Mouse (Mus musculus): ENCODE measurements around the gene Runx3.

- no peak for TF ChIP-seq CTCF (IDR thresholded peaks at IDR 0.05; ENCODE audit: extremely low read depth, insufficient read depth, insufficient read length, insufficient replicate concordance)
- TF ChIP-seq POLR2A (IDR thresholded peaks at IDR 0.05; ENCODE audit: low read depth, low read length) = no peak
Measured at GRCm38 (mm10) chr4:135203806-135204560, 83.5 kb downstream of the Runx3 start.
